Mouse (Mus musculus) bone marrow macrophage, adult 2 months (primary cell): ENCODE measurements around the gene Notum. TPM values are rescaled to one million over a fixed set of nuclear protein-coding genes. Genes with fewer than 3 reads are reported as not detected.

Source experiments
- H3K27ac ChIP-seq: 2 replicates; pipeline ENCODE4 v1.5.1; 2012; ENCODE audit warnings: low read depth, low read length; ENCODE audit not compliant: insufficient read depth
- H3K4me1 ChIP-seq: 2 replicates; pipeline ENCODE4 v1.6.1; 2012; ENCODE audit warnings: low read length; ENCODE audit not compliant: control insufficient read depth, insufficient read depth
- H3K4me3 ChIP-seq: 2 replicates; pipeline ENCODE4 v1.5.1; 2012; ENCODE audit warnings: mild to moderate bottlenecking, low read length, moderate library complexity; ENCODE audit not compliant: insufficient read depth
- CTCF ChIP-seq: IDR thresholded peaks from 2 replicates; pipeline ENCODE4 v1.5.1; 2012; ENCODE audit warnings: low read depth, mild to moderate bottlenecking, low read length, moderate library complexity
- POLR2A ChIP-seq: IDR thresholded peaks from 2 replicates; pipeline ENCODE4 v1.6.1; 2012; ENCODE audit warnings: mild to moderate bottlenecking, low read depth, low read length, borderline replicate concordance
- polyA plus RNA-seq: library from polyadenylated mRNA; stranded (reverse); fragments of >200 nt; gene quantifications from 2 replicates; pipeline ENCODE4 v1.2.4, GENCODE M21; 2012; ENCODE audit not compliant: missing spikeins, insufficient read depth, insufficient read length

Notum gene
- polyA plus RNA-seq, 1 experiment, result not detected

- peaks cover 49% of the 10 kb centered on the region for H3K4me1 ChIP-seq
- H3K27ac ChIP-seq, result peak overlapping the region; percentile 95
- no peak for TF ChIP-seq CTCF
- TF ChIP-seq POLR2A, result no peak
- H3K4me3 ChIP-seq, result peak overlapping the region; percentile 62
These were observed 30.5 kb downstream of the Notum start for GRCm38 (mm10) chr11:120630401-120630871.

GRCm38 (mm10) chr11:120629911-120630310, 31.1 kb downstream of the Notum start:
- H3K27ac ChIP-seq, result peak overlapping the region; percentile 95
- peak overlapping the region; percentile 62 for H3K4me3 ChIP-seq
- H3K4me1 ChIP-seq, result peaks cover 51% of the 10 kb centered on the region
- TF ChIP-seq POLR2A, result no peak; the same call in 1 of the 2 replicates
- TF ChIP-seq CTCF, result no peak

GRCm38 (mm10) chr11:120629341-120629730, 31.6 kb downstream of the Notum start:
- peaks cover 46% of the 10 kb centered on the region for H3K4me1 ChIP-seq

GRCm38 (mm10) chr11:120628601-120629340, 32.2 kb downstream of the Notum start:
- Histone ChIP-seq H3K4me3 (peak overlapping the region; percentile 62), H3K27ac (peak overlapping the region; percentile 95), H3K4me1 (peaks cover 43% of the 10 kb centered on the region)
- TF ChIP-seq CTCF, result no peak
- TF ChIP-seq POLR2A, result no peak

More at GRCm38 (mm10) chr11:120629341-120629730, 31.6 kb downstream of the Notum start:
- Histone ChIP-seq H3K4me3 (peak overlapping the region; percentile 62), H3K27ac (peak overlapping the region; percentile 95)
- TF ChIP-seq POLR2A, result no peak
- TF ChIP-seq CTCF, result no peak

- TF ChIP-seq POLR2A, result no peak
- TF ChIP-seq CTCF, result no peak
- Histone ChIP-seq H3K4me3 (peak overlapping the region; percentile 30), H3K4me1 (peaks cover 43% of the 10 kb centered on the region), H3K27ac (peak overlapping the region; percentile 50)
These were observed 33.3 kb downstream of the Notum start for GRCm38 (mm10) chr11:120627468-120628300.

- Histone ChIP-seq H3K4me1 (peaks cover 43% of the 10 kb centered on the region), H3K27ac (peak overlapping the region; percentile 50; the same call in 1 of the 2 replicates), H3K4me3 (no peak overlapping the region)
- TF ChIP-seq POLR2A (no peak), CTCF (no peak)
These were observed 34.0 kb downstream of the Notum start for GRCm38 (mm10) chr11:120626785-120627467.

- Histone ChIP-seq H3K4me1 (peaks cover 40% of the 10 kb centered on the region), H3K4me3 (peak within 1 kb of the TSS; percentile 72), H3K27ac (peak within 1 kb of the TSS; percentile 56)
- no peak for TF ChIP-seq CTCF
- TF ChIP-seq POLR2A, result no peak
These were observed 35.7 kb downstream of the Notum start, which contains the start of gene Sirt7 for GRCm38 (mm10) chr11:120625152-120625775. Gene Sirt7, minus strand, starts transcription at chr11:120625240.

- H3K4me3 ChIP-seq, result peak overlapping the region; percentile 72
- TF ChIP-seq CTCF, result no peak
- TF ChIP-seq POLR2A, result no peak
- H3K4me1 ChIP-seq, result peaks cover 39% of the 10 kb centered on the region
- H3K27ac ChIP-seq, result peak overlapping the region; percentile 56
These were observed 36.3 kb downstream of the Notum start for GRCm38 (mm10) chr11:120624680-120625111.
